Mouse (Mus musculus) adrenal gland, adult 8-10 months (tissue): Measurements from ENCODE around the gene Cyb5r4. TPM values are rescaled to one million over a fixed set of nuclear protein-coding genes. Genes with fewer than 3 reads are reported as not detected.
"Not testable (repeated sequence)": the region's sequence is repeated elsewhere in the genome, so short reads cannot be mapped to it uniquely, and the experiment has no call there.

Experiments used
- DNase-seq: peaks from one replicate; pipeline ENCODE4 v3.0.0; 2022
- total RNA-seq, 4 experiments: library from RNA; stranded (reverse); gene quantifications; 2 replicates each; pipeline ENCODE4 v1.2.4; 2022

The Cyb5r4 gene
- total RNA-seq, result 10 to 100 TPM; 38.7 to 46.3 (median 43.8) TPM

DNA sequence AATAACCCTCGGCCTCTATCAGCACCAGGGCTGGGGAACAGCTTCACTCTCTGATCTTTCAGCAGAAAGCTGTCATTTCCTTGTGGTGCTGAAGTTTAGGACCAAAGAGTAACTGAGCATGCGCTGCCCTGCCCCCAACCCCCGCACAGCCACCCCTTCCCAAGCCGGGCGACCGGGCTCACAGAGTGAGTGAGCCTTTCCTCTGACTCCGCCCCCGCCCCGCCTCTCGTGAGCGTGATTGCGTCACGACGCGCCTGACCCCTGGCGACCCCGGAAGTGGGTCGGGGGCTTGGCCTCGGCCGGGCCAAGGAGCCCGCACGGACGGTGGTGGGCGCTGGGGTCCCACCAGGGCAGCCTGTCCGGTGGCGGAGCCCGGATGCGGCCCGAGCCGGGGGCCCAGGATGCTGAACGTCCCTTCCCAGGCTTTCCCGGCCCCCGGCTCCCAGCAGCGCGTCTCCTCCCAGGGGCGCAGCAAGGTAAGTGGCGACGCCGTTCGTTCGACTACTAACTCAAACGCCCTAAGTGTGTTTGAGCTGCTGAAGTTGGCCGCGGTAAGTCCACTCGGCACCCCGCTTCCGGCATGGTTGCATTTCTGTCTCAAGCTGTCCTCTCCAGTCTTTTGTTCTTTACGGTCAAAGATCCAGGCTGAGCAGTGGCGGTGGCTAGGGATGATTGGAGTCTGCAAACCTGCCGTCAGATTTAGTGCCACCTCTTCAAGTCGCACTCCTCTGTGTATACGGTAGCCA is at the start of gene Cyb5r4:
Gene Cyb5r4 (plus strand): TSS at position 237 of the 746 bp plus-strand sequence.
- DNase-seq, result peak; percentile 91

DNA sequence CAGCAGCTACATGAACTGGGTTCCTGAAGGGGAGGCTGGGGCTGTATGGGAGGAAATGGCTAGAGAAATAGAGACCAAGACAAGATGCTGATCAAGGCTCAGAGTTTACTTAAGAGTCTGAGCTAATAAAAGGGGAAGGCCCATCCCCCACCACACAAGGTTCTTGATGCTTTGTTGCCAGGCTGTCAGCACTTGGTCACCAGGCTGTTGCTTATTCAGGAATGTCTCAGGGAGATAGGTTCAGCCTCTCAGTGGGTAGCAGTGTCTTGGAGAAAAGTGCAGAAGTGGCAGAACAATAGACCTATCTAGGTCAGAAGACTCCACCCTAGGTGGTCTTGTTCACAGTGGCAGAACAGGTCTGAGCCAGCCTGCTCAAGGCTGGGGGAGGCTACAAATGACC is 49.3 kb upstream of the Cyb5r4 start:
- not testable (repeated sequence) for DNase-seq

DNA sequence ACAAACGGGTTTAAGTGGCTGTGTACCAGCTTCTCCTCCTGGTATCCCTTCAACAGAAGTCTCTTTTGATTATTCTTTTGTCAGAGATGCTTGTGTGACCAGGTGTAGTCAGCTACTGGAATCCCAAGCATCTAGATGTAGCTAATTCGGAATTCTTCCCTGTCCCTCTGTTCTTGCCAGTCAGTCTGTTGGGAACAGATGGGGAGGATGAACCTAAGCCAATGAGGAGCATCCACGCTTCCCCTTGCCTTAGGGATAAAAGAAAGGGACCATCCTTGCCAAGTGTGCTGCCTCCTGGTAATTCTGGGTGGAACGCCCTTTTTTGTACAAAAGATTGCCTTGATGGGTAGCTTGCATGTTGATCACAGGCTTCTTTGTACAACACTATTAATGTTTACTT is 48.3 kb upstream of the Cyb5r4 start:
- DNase-seq, result no peak

DNA sequence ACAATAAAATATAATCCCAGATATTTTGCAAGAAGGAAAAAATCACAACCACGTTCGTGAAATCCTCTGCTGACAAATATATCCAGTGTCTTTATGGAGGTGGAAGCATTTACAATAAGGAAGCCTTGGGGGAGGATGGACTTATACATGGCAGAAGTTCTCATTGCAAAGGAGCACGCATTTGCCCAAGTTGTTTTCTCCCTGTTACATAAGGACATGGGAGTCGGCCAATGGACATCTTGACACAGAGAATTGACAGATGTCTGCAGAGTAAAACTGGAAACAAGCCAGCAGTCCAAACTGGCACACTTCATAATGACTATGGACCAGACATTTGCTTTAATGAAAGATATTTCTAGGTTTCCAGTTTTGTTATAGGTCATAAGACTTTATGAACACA is 44.9 kb upstream of the Cyb5r4 start:
- no peak for DNase-seq

DNA sequence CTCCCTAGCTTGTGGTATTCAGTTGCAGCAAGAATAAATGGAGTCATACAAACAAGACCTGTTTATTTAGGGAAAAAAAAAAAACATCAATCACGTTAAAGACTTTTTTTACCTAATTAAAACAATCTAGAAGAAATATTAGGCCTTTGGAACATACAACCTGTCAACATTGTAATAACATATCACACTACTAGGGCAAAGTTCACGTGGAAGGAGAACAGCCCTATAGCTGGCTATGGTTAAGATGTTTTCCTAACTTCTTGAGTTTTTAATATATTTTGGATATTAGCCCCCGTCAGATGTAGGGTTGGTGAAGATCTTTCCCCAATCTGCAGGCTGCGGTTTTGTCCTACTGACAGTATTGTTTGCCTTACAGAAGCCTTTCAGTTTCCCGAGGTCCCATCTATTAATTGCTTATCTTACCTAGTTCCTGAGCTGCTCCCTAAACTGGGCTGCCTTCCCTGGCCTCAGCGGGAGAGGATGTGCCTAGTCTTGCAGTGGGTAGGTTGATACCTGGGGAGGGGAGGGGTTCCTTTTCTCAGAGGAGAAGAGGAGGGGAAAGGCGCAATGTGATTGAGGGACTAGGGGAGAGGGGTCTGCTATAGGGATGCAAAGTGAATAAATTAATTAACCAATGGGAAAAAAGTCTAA is 43.4 kb upstream of the Cyb5r4 start:
- DNase-seq, result no peak

DNA sequence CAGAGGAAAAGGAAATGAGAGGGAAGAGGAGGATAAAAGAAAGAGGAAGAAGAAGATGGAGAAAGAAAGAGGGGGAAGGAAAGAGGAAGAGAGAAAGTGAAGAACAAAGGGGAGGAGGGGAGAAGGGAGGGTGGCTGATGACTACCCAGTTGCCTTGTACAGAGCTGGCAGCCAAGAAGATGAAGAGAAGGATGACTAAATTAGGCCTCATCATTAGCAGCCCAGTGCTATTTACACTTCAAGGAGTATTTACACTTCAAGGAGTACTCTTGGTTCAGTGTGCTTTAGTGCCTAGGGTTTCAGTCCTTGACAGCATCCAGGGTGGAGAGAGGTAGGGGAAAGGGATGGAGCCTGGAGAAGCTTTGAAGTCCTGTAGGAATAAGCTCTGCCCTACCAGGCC is 41.8 kb upstream of the Cyb5r4 start:
- no peak for DNase-seq

DNA sequence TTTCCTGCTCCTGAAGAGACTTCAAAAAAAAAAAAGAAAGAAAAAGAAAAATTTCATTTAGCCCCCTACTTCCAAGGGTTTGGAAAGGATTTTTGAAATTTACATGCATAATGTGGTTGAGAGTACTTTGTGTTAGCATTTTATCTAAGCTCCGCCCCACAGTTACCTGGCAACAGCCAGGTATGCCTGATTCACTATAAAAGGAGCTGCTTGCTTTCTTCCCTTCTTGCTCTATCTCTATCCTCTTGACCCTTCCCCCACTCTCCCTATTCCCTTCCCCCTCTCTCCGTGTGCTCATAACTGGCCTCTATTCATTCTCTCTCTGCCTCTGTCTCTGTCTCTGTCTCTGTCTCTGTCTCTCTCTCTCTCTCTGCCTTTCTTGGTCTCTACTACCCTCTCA is 40.9 kb upstream of the Cyb5r4 start:
- DNase-seq, result no peak

DNA sequence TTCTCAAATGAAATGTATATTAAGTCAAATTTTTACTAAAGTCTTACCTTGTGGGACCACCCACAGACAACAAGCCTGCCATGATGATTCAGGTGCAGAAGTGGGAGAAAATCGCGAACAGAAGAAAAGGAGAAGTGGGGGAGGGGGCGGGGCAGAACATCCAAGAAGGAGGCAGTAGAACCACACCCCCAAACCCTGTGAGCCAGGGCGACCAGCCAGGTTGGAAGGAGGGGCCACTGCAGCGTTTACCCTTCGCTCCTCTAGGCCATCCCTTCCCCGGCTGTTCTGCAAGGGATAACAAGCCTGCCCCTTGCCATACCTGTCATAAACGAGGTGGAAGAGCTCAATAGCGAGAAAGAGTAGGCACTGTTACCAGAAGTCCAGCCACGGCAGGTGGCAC is 40.3 kb upstream of the Cyb5r4 start:
- no peak for DNase-seq

DNA sequence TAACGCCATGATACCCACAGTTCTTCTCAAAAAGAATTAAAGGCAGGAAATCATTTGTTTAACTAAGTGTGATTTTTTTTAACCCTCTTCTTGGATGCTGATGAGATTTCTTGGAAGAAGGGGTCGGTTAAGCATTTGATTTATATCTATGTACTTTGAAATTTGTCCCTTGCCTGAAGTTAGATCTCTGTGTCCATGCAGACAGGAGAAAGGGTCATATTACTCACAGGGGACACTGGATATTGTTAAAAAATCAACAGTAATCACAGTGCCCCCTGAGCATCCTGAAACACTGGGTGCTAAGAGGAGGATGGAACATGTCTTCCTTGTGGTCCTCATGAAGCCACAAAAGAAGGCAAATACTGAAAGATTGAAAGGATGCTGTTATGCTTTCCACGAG is 37.2 kb upstream of the Cyb5r4 start:
- DNase-seq, result no peak

DNA sequence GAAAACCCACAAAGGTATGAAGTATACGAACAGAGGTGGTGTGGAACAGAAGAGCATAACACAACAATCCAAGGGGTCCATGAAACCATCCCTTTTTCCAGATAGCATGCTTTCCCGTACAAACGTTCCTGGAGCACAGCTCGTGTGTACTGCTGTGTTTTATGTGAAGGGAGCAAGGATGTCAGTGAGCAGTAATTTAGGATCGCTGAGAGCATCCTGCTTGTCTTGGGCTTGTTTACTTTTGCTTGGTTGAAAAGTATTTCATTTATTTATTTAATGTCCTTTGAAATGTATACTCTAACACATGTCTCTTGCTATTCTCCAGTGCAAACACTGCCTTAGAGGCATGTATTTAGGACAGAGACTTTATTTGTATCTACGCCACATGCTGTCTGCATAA is 36.7 kb upstream of the Cyb5r4 start:
- DNase-seq, result no peak

DNA sequence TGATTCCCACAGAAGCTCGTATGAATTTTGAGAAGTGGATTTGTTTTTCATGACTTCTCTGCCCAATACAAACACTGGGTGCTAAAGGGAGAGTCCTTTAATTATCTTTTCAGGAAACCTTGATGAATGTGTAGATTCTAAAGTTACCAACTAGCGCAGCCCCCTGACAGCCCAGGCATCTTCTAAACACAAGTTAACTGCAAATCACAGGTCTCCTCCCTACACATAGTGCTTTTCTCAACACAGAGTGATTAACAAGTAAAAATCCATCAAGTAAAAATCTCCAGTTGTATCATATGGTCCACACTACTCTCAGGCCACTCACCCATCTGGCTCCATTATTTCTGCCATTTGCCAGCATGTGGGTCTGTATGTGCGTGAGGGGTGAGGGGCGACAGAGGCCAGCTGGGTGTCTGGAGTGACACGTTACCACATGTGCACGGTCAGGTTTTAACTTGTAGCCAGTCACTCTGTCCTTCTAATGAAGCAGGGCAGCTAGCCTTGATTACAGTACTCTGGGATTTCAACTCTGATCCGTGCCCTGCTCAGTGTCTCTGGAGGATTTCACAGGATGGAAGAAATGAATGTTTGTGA is 35.0 kb upstream of the Cyb5r4 start:
- DNase-seq, result no peak

DNA sequence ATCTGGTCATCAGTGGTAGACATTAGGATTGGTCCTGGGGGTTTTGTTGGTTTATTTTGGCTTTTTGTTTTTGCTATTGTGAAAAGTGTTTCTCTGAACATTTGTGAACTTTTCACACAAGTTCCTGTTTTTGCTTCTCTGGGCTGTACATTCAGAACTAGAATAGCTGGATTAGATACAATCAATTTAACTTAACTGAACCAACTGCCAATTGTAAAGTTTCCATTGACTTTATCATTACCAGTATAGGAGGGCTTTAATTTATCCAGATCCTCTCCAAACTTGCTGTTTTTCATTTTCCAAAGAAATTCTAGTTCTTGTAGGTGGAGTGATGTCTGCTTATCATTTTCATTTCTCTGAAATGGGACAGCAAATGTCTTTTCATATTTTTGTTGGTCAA is 32.0 kb upstream of the Cyb5r4 start:
- no peak for DNase-seq

DNA sequence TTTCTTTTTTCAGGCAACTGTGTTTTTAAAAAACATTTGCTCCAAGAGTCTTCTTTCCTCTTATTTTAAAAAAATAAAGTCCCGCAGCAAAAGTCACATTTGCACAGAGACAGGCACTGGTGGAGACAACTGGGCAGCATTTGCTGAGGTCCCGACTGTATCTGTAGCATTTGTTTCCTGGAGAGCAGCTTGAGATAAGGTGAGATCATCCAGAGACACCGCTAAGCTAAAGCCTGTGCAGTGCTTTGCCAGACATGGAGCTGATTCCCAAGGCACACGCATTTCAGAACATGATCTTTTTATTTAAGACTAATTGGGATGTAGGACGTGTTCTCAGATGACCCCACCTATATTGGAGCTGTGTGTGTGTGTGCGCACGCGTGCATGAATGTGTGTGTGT is 30.1 kb upstream of the Cyb5r4 start:
- no peak for DNase-seq

DNA sequence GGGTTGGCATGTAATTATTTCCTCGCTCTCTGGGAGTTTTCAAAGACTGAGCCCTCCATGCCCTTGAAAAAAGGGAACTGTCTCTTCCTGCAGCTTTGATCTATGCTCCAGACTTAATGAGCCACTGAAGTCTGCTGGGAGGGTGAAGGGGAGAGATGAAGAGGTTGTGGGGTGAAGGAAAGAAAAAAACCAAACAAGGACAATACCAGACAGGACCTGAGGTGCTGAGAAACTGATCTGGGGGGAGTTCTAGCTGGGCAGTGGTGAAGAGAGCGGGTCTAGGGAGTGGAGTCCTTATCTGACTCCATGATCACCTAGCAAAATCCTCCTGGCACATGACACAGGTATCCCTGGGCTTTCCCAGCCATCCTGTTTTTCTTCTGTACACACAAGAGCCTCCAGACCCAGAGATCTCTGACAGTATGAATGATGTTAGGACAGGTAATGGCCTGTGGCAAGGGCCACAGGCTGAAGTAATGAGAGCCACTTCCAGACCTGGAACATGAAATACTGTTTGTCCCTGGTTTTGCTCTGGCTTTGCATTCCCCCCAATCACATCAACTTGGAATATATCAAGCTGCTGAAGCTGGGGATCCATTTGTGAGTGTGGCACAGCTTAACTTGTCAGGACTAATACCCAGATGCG is 24.6 kb upstream of the Cyb5r4 start:
- DNase-seq, result no peak

DNA sequence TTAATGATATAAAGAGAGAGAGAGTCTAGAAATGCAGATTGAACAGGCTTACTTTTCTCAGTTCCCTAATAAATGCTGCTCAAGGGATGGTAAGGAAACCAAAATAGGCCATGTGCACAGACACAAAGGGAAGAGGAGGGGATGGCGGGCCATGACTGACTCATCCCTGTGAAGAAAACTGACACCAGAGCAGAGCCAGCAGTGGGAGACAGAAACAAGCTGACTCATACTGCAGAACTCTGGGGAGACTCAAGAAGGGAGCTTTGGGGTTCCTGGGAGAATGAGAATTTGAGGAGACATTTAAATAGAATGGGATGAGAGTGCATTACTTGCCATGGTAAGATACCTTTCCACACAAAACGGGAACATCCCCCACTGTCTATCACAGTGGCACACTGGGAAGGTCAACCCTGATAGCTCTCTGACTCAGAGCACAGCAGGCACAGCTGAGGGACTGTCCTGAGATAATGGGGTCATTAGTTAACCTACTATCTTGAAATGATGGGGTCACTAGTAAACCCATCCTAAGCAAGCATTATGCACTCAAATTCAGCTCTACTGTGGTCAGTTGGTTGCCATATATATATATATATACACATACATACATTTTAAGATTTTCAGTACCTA is 21.7 kb upstream of the Cyb5r4 start:
- peak; percentile 56 for DNase-seq

DNA sequence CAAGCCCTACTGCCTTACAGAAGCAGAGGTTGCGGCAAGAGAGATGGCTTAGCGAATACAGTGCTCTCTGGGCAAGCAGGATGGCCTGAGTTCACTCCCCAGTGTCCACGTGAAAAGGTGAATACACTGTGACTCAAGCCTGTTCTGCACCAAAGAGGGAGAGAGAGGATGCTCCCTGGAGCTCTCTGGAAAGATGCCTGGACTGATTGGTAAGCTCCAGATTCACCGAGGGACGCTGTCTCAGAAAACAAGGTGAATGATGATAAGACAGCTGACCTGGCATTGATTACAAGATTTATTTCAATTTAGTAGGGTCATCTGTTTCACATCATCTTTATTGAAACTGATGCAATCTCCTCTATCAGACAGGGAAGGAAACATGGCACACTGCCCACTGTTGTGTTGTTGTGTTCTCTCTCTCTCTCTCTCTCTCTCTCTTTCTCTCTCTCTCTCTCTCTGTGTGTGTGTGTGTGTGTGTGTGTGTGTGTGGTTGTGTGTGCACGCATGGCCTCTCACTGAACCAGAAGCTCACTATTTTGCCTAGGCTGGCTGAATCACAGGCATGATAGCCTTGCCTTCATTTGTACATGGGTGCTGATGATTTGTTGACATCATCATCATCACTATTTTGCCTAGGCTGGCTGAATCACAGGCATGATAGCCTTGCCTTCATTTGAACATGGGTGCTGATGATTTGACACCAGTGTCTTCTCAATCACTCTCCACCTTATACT is 16.9 kb upstream of the Cyb5r4 start:
- DNase-seq, result no peak

DNA sequence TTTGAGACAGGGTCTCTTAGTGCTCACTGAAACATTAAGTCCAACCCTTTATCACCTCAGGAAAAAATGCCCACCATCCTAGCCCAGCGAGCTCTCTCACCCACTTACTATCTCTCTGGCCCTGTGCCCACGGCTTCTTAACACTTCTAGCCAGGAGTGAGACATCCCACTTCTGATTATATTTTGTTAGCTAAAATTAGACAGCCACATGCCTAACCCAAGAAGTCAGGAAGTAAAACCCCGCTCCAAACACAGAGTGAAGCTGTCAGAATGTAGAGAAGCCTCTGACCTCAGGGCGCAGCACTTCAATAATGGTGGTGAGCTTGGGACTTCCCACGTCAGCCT is 16.4 kb upstream of the Cyb5r4 start:
- no peak for DNase-seq

DNA sequence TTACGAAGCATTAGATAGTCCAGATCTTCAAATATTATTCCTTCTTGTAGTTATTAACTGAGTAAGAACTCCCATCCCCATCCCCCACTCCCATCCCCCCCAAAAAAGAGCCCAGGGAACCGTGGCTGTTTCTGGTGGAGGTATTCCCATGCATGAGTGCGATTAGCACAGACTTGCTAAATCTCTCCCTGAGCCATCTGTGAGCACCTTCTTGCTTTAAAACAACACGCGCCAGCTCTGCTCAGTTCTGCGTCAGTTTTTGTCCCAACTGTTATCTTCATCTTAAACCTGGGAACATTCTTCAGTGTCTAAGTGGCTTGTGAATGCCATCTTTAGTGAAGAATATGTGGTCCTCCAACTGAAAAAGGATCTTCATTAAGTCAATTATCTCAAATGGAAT is 13.3 kb upstream of the Cyb5r4 start:
- no peak for DNase-seq

DNA sequence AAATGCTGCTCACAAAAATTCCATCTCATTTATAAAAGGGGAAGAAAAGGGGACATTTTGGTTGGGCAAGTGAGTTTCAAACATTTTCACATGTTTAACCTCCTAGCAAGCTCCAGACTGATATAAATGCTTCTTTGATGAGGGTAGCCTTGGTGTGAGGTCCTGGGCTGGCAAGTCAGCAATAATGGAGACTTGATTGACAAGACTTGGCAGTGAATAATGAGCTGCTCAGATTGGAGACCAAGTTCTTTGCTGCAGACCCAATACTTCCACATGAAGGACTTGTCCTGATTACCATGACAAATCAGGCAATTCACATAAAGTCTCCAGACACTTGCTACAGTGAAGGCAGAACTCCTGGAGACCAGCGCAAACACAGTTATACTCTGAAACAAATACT is 12.9 kb upstream of the Cyb5r4 start:
- no peak for DNase-seq

DNA sequence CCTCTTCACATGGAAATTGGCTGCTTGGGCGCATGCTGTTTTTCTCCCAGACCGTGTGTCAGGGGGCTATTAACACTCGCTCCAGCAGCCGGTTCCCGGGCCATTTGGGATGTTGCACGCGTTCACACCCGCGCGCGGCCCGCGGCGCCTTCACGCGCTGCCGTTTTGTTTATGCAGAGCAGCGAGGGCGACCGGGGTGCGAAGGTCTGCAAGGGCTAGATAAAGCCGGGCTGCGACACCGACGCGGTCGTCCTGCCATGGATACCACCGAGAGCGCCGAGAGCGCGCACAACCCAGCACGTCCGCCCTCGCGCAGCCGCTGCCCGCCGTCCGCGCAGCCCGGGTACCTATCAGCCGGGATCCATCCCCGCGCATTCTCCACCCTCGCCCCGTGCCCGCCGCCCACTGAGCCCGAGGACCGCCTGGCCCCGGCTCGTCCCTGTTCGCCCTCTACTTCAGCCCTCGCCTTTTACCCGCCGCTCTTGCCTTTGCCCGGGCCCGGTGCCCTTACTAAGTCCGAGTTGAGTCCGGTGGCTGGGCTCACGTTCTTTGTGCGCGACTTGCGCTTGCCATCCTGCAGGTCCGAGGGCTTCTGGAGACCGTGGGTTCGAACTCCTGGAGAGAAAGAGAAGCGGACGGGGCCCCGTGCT is 6.4 kb upstream of the Cyb5r4 start, which contains the start of gene Ripply2:
Gene Ripply2 (plus strand): TSS at position 250 of the 650 bp plus-strand sequence.
- no peak for DNase-seq

DNA sequence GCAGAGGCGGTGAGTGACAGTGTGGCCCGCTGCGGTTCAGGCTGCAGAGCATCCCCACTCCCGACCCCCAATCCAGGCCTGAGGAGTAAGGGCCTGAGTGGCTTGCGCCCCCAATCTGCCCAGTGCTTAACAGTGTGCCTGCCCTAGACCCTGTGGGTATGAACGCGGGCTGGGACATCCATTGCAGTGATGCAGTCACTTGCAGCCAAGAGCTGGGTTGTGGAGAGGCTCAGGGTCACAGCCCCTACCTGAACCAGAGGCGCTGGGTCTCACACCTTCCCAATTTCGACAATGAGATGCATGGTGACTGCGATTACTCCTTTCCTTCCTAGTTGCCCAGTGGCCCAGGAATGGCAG is 5.9 kb upstream of the Cyb5r4 start:
- no peak for DNase-seq

DNA sequence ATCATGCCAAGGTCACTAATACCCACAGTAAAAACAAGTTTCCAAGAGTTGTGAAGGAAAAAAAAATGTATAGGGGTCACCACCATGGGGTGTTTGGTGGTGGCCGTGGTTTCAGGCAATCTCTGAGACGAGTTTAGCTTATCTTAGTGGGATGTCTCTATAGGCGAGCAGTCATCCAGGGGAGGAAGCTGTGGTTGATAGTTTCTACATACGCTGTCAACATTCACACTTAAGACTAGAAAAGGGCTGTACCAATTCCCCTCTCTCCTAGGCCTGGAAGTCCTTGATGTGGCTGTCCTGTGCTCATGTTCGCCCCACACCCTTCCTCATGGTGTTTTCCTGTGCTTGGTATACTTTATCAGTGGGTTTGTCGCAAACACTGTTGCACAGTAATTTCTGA is 4.0 kb downstream of the Cyb5r4 start:
- no peak for DNase-seq
